Mouse (Mus musculus): Measurements from ENCODE around the gene Haghl. TPM values are rescaled to one million over a fixed set of nuclear protein-coding genes. Genes with fewer than 3 reads are reported as not detected.

Gene Haghl
- 31.4 and 32.9 TPM in 2 replicates for polyA plus RNA-seq (2015; fragmentation: Nextera tagmentation; extraction: Ambion mirVana)

DNA sequence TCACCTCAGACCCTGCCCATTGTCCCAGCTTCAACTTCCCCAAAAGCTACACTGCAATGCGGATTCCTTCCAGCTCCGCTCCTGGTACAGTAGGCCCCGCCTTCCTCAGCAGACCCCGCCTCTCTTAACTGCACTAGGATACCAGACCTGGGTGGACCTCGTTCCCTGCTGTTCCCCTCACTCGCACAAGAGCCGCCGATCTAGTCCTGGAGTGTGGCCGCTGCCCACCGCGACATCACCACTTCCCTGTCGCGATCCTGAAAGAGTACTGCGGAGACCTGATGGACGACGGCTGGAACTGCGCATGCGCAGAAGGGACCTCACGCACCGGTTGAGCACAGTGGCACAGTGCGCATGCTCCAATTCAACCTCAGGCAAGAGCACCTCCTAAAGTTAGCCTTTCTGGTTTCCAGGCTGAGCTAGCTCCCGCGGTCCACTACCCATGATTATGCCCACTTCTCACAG, at the start of gene Haghl:
Gene Haghl, minus strand, starts transcription at position 393 of the 465 bp plus-strand sequence.

DNA sequence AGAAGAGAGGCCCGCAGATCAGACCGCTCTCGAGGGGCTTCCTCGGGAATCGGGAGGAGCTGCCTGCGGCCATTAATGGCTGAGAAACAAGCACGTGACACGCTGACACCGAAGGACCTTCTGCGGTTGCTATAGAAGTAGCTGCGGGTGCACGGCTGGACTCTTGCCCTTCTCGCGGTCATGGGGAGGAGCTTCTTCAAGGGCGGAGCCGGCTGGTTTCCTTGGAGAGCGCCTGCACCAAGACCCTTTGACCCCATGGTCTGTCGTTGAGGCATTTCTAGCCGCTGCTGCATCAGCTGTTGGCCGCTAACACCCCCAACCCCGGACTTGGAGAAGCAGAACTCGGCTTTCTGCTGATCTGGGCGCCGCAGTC, 47.8 kb upstream of the Haghl start, which contains the start of gene Stub1:
Gene Stub1, minus strand, starts transcription at position 114 of the 373 bp plus-strand sequence.

GRCm38 (mm10) chr17:25828712-25829557, 43.5 kb upstream of the Haghl start, which contains the start of gene Jmjd8:
TSS of gene Jmjd8 (plus strand) at chr17:25828867.

DNA sequence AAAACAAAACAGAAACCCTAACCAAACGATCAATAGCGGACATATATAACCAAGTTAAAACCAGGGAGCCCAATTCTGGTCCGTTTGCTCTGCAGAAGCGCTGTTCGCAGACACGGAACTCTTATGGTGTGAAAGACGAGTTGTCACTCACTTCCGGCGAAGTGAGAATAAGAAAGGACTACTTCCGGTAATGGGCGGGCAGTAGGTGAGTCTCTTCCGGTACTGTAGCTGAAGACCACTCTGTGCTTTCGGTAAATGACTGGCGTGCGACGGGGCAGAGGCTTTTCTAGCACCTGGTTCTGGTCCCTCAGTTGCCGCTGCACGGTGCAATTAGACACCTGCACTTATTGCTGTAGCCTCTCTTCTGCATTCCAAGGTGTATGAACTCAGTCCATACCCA, 38.0 kb upstream of the Haghl start, which contains the start of gene Wdr24:
Gene Wdr24, plus strand, starts transcription at position 176 of the 400 bp plus-strand sequence.

DNA sequence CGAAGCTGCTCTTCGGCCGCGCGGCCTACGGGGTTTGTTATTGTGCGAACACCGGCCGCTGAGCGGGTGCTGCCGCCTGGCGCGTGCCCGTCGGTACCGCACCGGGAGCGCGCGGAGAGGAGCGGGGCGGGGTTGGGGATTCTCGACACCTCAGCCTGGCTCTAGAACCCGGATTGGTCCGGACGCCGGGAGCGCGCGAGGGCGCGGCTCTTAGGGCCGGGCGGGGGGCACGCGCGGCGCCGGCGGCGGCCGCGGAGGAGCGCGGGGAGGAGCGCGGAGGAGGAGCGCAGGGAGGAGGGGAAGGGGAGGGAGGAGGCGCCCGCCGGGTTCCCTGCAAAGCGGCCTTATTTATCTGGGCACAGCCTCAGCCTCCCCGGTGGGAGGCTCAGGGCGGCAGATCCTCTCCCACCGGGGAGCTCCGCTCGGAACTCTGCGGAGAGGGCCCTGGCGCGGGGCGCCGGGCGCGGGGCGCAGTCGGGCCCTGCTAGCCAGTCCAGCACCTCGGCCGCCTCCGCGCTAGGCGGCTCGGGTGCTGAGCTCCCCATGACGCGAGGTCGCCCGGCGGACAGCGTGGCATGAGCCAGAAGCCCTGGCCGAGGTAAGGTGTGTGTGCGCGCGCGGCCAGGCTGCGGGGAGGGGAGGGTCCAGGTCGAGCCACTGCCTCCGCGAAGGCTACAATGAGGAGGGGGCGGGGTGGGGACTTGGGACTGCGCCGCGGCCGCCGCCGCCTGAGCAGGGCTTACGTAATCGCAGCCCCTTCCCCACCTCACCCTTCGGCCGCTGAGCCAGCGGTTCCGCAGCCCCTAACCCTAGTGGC, 23.5 kb upstream of the Haghl start, which contains the start of gene Fbxl16:
Gene Fbxl16, plus strand, starts transcription at position 297 of the 817 bp plus-strand sequence.

DNA sequence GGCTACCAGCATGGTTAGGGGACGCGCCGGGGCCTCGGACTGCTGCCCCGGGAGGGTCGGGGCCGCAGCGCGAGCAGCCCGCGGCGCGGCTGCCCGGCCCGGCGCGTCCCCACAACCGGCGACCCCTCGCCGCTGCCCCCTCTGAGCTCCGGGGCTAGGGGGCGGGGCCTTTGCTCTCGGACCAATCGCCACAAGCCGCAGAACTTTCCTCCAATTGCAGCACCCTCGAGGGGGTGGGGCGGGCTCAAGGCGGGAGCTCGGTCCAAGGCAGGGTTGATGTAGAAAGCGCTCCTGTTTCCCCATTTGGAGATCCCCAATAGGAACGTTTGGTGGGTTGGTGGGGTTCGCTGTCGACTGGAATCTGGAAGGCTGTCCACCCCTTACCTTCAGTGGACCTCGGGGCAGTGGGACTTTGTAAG, 11.5 kb upstream of the Haghl start, which contains the start of gene Metrn:
Gene Metrn, minus strand, starts transcription at position 186 of the 419 bp plus-strand sequence.

GRCm38 (mm10) chr17:25795609-25796092, 10.2 kb upstream of the Haghl start, which contains the start of gene AC134908.4:
TSS of gene AC134908.4 (minus strand) at chr17:25795659.

DNA sequence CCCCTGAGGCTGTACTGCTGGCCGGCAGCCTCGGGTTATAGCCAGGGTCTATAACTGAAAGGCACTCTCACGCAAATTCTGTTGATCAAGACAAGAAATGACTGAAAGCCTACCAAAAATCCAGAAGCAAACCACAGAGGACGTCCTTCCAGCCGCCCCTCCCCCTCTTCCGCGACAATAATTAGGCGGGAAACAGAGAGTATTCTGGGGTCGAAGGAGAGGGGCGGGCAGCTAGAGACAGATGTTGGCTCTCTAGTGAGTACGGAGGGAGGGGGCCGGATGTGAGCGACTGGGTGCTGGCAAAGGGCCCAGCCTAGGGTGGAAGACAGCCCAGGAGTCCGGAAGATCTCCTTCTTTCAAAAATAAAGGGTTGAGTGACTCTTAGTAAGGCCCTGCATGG, 7.1 kb upstream of the Haghl start, which contains the start of gene Fam173a:
Gene Fam173a, minus strand, starts transcription at position 287 of the 400 bp plus-strand sequence.

GRCm38 (mm10) chr17:25786280-25786679, 807 bp upstream of the Haghl start, which contains the start of gene Ccdc78:
TSS of gene Ccdc78 (plus strand) at chr17:25786580.

GRCm38 (mm10) chr17:25773549-25774120, 11.8 kb downstream of the Haghl start, which contains the start of gene Narfl:
TSS of gene Narfl (plus strand) at chr17:25773776.

GRCm38 (mm10) chr17:25754241-25754640, 31.2 kb downstream of the Haghl start, which contains the start of gene Msln:
TSS of gene Msln (minus strand) at chr17:25754378.

GRCm38 (mm10) chr17:25735745-25736144, 49.7 kb downstream of the Haghl start, which contains the start of gene Mslnl:
TSS of gene Mslnl (plus strand) at chr17:25736042.

Small RNAs within 50 kb of the gene (microRNA-seq; reads per million reads assigned to microRNA genes)
- gene Gm25083, result 0 reads per million in 2 experiments
- 0.10 to 0.64 reads per million in 2 experiments for gene Mir3082
- 0.20 to 1.1 reads per million in 2 experiments for gene Mir6966

Other genes with a start within 250 kb of the Haghl start
- gene Sox8, start 215.0 kb downstream of the Haghl start, polyA plus RNA-seq (2015; fragmentation: Nextera tagmentation; extraction: Ambion mirVana), result 14.7 and 16.2 TPM in 2 replicates
- gene Lmf1, start 206.6 kb downstream of the Haghl start, polyA plus RNA-seq (2015; fragmentation: Nextera tagmentation; extraction: Ambion mirVana), result 11.6 and 14.8 TPM in 2 replicates
- 0.28 TPM in 1 of 2 replicates, not detected in the other for gene Gng13, start 68.5 kb downstream of the Haghl start, polyA plus RNA-seq (2015; fragmentation: Nextera tagmentation; extraction: Ambion mirVana)
- 3.2 and 4.6 TPM in 2 replicates for gene Chtf18, start 58.3 kb downstream of the Haghl start, polyA plus RNA-seq (2015; fragmentation: Nextera tagmentation; extraction: Ambion mirVana)
- 8.7 and 9.4 TPM in 2 replicates for gene Rpusd1, start 58.0 kb downstream of the Haghl start, polyA plus RNA-seq (2015; fragmentation: Nextera tagmentation; extraction: Ambion mirVana)
- not detected in 2 replicates for gene Mslnl, start 49.6 kb downstream of the Haghl start, polyA plus RNA-seq (2015; fragmentation: Nextera tagmentation; extraction: Ambion mirVana)
- gene Msln, start 31.3 kb downstream of the Haghl start, polyA plus RNA-seq (2015; fragmentation: Nextera tagmentation; extraction: Ambion mirVana), result 1.4 and 1.7 TPM in 2 replicates
- 36.6 and 38.7 TPM in 2 replicates for gene Narfl, start 11.9 kb downstream of the Haghl start, polyA plus RNA-seq (2015; fragmentation: Nextera tagmentation; extraction: Ambion mirVana)
- 0.16 and 0.22 TPM in 2 replicates for gene Ccdc78, start 907 bp upstream of the Haghl start, polyA plus RNA-seq (2015; fragmentation: Nextera tagmentation; extraction: Ambion mirVana)
- gene Fam173a, start 7.2 kb upstream of the Haghl start, polyA plus RNA-seq (2015; fragmentation: Nextera tagmentation; extraction: Ambion mirVana), result 55.4 and 60.9 TPM in 2 replicates
- gene AC134908.4, start 10.0 kb upstream of the Haghl start, polyA plus RNA-seq (2015; fragmentation: Nextera tagmentation; extraction: Ambion mirVana), result 0.35 and 0.65 TPM in 2 replicates
- 22.8 and 28.7 TPM in 2 replicates for gene Metrn, start 11.5 kb upstream of the Haghl start, polyA plus RNA-seq (2015; fragmentation: Nextera tagmentation; extraction: Ambion mirVana)
- 0.72 and 0.95 TPM in 2 replicates for gene Fbxl16, start 23.4 kb upstream of the Haghl start, polyA plus RNA-seq (2015; fragmentation: Nextera tagmentation; extraction: Ambion mirVana)
- 11.8 and 12.4 TPM in 2 replicates for gene Wdr24, start 38.0 kb upstream of the Haghl start, polyA plus RNA-seq (2015; fragmentation: Nextera tagmentation; extraction: Ambion mirVana)
- 17.9 and 23.0 TPM in 2 replicates for gene Jmjd8, start 43.2 kb upstream of the Haghl start, polyA plus RNA-seq (2015; fragmentation: Nextera tagmentation; extraction: Ambion mirVana)
- 186 and 212 TPM in 2 replicates for gene Stub1, start 47.7 kb upstream of the Haghl start, polyA plus RNA-seq (2015; fragmentation: Nextera tagmentation; extraction: Ambion mirVana)
- gene Rhbdl1, start 51.6 kb upstream of the Haghl start, polyA plus RNA-seq (2015; fragmentation: Nextera tagmentation; extraction: Ambion mirVana), result 13.6 and 17.2 TPM in 2 replicates
- 4.3 and 4.5 TPM in 2 replicates for gene Gm20683, start 56.1 kb upstream of the Haghl start, polyA plus RNA-seq (2015; fragmentation: Nextera tagmentation; extraction: Ambion mirVana)
- gene Rhot2, start 59.2 kb upstream of the Haghl start, polyA plus RNA-seq (2015; fragmentation: Nextera tagmentation; extraction: Ambion mirVana), result 11.2 and 13.6 TPM in 2 replicates
- 3.5 and 5.5 TPM in 2 replicates for gene Wdr90, start 75.8 kb upstream of the Haghl start, polyA plus RNA-seq (2015; fragmentation: Nextera tagmentation; extraction: Ambion mirVana)
- 120 and 122 TPM in 2 replicates for gene Mcrip2, start 83.1 kb upstream of the Haghl start, polyA plus RNA-seq (2015; fragmentation: Nextera tagmentation; extraction: Ambion mirVana)
- 35.5 and 37.9 TPM in 2 replicates for gene Mettl26, start 89.4 kb upstream of the Haghl start, polyA plus RNA-seq (2015; fragmentation: Nextera tagmentation; extraction: Ambion mirVana)
- 0.15 and 0.19 TPM in 2 replicates for gene Wfikkn1, start 95.2 kb upstream of the Haghl start, polyA plus RNA-seq (2015; fragmentation: Nextera tagmentation; extraction: Ambion mirVana)
- gene Rab40c, start 134.1 kb upstream of the Haghl start, polyA plus RNA-seq (2015; fragmentation: Nextera tagmentation; extraction: Ambion mirVana), result 9.7 and 10.2 TPM in 2 replicates
- gene Pigq, start 159.3 kb upstream of the Haghl start, polyA plus RNA-seq (2015; fragmentation: Nextera tagmentation; extraction: Ambion mirVana), result 27.6 and 28.6 TPM in 2 replicates
- not detected in 2 replicates for gene Nhlrc4, start 159.3 kb upstream of the Haghl start, polyA plus RNA-seq (2015; fragmentation: Nextera tagmentation; extraction: Ambion mirVana)
- gene A930017K11Rik, start 166.9 kb upstream of the Haghl start, polyA plus RNA-seq (2015; fragmentation: Nextera tagmentation; extraction: Ambion mirVana), result 0.14 TPM in 1 of 2 replicates, not detected in the other
- gene Capn15, start 200.1 kb upstream of the Haghl start, polyA plus RNA-seq (2015; fragmentation: Nextera tagmentation; extraction: Ambion mirVana), result 6.7 and 8.4 TPM in 2 replicates